Mouse (Mus musculus) heart, adult 2 months (tissue): ENCODE results near the gene Alpk1.

Source experiments
- CTCF ChIP-seq: fragments of 200-600 bp; IDR thresholded peaks from 2 replicates; pipeline ENCODE4 v1.8.1; 2022; ENCODE audit warnings: antibody characterized with exemption, mild to moderate bottlenecking, moderate library complexity
- EP300 ChIP-seq: fragments of 200-500 bp; IDR thresholded peaks from 2 replicates; pipeline ENCODE4 v1.6.1; 2011; ENCODE audit warnings: low read depth, low read length, control low read depth; ENCODE audit not compliant: insufficient read depth
- POLR2A ChIP-seq: fragments of 200-500 bp; IDR thresholded peaks from 2 replicates; pipeline ENCODE4 v1.6.1; 2011; ENCODE audit warnings: mild to moderate bottlenecking, low read depth, low read length, control low read depth; ENCODE audit not compliant: insufficient read depth

GRCm38 (mm10) chr3:127707089-127707485 lies 73.2 kb downstream of the Alpk1 start:
- no peak for TF ChIP-seq EP300
- no peak for TF ChIP-seq CTCF
- no peak for TF ChIP-seq POLR2A
